Mouse (Mus musculus): ENCODE data around the gene Olfr812. TPM values are rescaled to one million over a fixed set of nuclear protein-coding genes. Genes with fewer than 3 reads are reported as not detected.
"Not testable (repeated sequence)": the region's sequence is repeated elsewhere in the genome, so short reads cannot be mapped to it uniquely, and the experiment has no call there.

Olfr812 gene
- not detected for total RNA-seq (2021)
- long read RNA-seq, experiment 1: 0 reads
- long read RNA-seq, experiment 2: 0 reads

- DNase-seq (ENCODE audit: low spot score in 2 of 2): no peak
Measured at GRCm38 (mm10) chr10:129845994-129846393, at the start of gene Olfr812. Gene Olfr812, minus strand, starts transcription at chr10:129846094.

DNA sequence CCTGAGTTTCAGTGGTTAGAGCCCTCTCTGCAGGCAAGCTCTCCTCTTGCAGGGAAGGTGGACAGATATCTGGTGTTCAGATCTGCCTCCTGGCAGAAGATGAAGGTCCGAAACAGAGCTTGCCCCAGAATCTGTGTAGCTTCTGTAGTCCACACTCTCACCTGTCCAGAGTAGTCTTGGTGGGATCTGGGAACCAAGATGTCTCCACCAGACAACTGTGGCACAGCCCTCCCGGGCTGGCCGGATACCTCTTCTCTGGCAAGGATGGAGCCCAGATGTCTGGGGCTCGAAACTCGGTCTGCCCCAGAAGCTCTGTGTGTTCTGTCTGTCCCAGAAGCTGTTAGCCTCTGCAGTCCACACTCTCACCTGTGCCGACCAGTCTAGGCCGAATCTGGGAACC is 40.0 kb upstream of the Olfr812 start:
- DNase-seq (ENCODE audit: low spot score in 2 of 2): no peak

DNA sequence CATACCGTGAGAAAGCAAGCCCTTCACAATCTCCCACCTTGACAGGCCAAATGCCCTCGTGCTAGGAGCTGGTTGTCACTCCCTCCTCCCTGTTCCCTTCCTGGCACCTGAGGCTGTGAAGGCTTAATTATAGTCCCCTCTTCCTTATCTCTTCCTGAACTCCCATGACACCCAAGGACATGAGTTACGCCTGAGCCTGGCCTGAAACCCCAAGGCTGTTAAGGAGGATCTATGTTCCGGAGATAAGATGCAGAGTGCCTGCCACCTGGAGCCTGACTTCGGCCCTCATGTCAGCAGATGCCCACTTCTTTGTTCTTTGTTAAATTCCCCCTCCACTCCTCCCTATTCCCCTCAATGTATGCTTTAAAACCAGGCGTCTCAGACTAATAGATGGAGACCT is 39.6 kb upstream of the Olfr812 start:
- not testable (repeated sequence) for DNase-seq (ENCODE audit: low spot score in 2 of 2)

- DNase-seq (ENCODE audit: low spot score in 2 of 2): not testable (repeated sequence)
Measured at GRCm38 (mm10) chr10:129879751-129880150, 33.9 kb upstream of the Olfr812 start, which contains the start of gene Olfr814. Gene Olfr814, minus strand, starts transcription at chr10:129879851.

DNA sequence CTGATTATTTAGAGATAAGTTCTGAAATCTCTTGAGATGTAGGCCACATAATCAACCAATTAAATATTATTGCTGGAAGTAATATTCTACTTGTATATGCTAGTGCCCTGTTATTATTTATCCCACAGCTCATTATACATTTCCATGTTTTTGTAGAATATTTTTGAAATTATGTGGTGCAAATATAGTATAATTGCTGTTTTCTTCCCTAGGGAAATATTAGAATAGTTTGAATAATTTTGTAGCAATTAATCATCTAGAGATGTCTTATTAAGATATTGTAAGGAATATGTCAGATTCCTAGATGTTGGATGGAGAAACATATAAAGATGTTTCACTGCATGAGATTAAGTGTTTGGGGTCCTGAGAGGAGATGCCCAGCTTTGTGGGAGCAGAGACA is 9.2 kb upstream of the Olfr812 start, which contains the start of gene Olfr813:
TSS of gene Olfr813 (plus strand) at position 301 of the 400 bp plus-strand sequence.
- DNase-seq (ENCODE audit: low spot score in 2 of 2): no peak

DNA sequence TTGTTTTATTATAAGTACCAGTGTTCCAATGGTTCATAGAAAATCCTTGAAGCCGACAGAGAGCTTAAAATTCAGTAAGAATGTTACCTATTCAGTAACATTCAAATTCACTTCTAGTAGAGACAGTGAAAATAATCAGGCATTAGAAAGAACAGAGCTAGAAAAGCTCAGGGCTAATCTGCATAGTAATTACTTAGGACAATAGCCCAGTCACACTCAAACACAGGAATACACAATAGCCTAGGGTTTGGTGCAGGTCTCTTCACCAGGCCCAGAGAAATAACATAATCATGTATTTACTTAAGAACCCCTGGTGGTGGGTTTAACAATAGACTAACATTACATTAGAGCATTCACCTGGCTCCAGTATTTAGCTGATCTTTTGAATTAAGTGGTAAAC is 1.4 kb upstream of the Olfr812 start:
- no peak for DNase-seq (ENCODE audit: low spot score in 2 of 2)

GRCm38 (mm10) chr10:129804296-129804695 is 41.6 kb downstream of the Olfr812 start, which contains the start of gene Olfr811:
Gene Olfr811, minus strand, starts transcription at chr10:129804396.
- no peak for DNase-seq (ENCODE audit: low spot score in 2 of 2)

GRCm38 (mm10) chr10:129794817-129795216 is 51.1 kb downstream of the Olfr812 start, which contains the start of gene Olfr810:
Gene Olfr810, minus strand, starts transcription at chr10:129794917.
- no peak for DNase-seq (ENCODE audit: low spot score in 2 of 2)

Other genes with a start within 250 kb of the Olfr812 start
- not detected for gene Olfr796, start 233.5 kb downstream of the Olfr812 start, total RNA-seq (2021)
- gene Olfr798, start 218.2 kb downstream of the Olfr812 start, total RNA-seq (2021): not detected
- not detected for gene Olfr799, start 208.6 kb downstream of the Olfr812 start, total RNA-seq (2021)
- not detected for gene Olfr800, start 188.4 kb downstream of the Olfr812 start, total RNA-seq (2021)
- not detected for gene Olfr801, start 172.2 kb downstream of the Olfr812 start, total RNA-seq (2021)
- gene Olfr802, start 157.9 kb downstream of the Olfr812 start, total RNA-seq (2021): under 1 TPM; 0.10 to 0.18 TPM
- gene Olfr803, start 151.8 kb downstream of the Olfr812 start, total RNA-seq (2021): not detected
- not detected for gene Olfr804, start 142.9 kb downstream of the Olfr812 start, total RNA-seq (2021)
- not detected for gene Olfr805, start 116.7 kb downstream of the Olfr812 start, total RNA-seq (2021)
- gene Olfr806, start 104.2 kb downstream of the Olfr812 start, total RNA-seq (2021): not detected
- gene Olfr807, start 88.3 kb downstream of the Olfr812 start, total RNA-seq (2021): not detected
- not detected for gene Olfr808, start 80.6 kb downstream of the Olfr812 start, total RNA-seq (2021)
- gene Olfr809, start 71.5 kb downstream of the Olfr812 start, total RNA-seq (2021): not detected
- not detected for gene Olfr810, start 51.2 kb downstream of the Olfr812 start, total RNA-seq (2021)
- not detected for gene Olfr811, start 41.7 kb downstream of the Olfr812 start, total RNA-seq (2021)
- gene Olfr813, start 9.3 kb upstream of the Olfr812 start, total RNA-seq (2021): not detected
- not detected for gene Olfr814, start 33.8 kb upstream of the Olfr812 start, total RNA-seq (2021)
- gene Olfr815, start 59.8 kb upstream of the Olfr812 start, total RNA-seq (2021): not detected
- gene Olfr816, start 69.5 kb upstream of the Olfr812 start, total RNA-seq (2021): not detected
- not detected for gene Olfr818, start 103.0 kb upstream of the Olfr812 start, total RNA-seq (2021)
- gene Olfr819, start 121.2 kb upstream of the Olfr812 start, total RNA-seq (2021): not detected
- gene Olfr247, start 130.0 kb upstream of the Olfr812 start, total RNA-seq (2021): not detected
- not detected for gene Gm10310, start 139.0 kb upstream of the Olfr812 start, total RNA-seq (2021)
- gene Olfr820, start 166.5 kb upstream of the Olfr812 start, total RNA-seq (2021): not detected
- not detected for gene Olfr821, start 184.3 kb upstream of the Olfr812 start, total RNA-seq (2021)
- gene Olfr822, start 225.1 kb upstream of the Olfr812 start, total RNA-seq (2021): not detected

Data from layer of hippocampus, postnatal 14 days (tissue).